In the genomic region with DNA sequence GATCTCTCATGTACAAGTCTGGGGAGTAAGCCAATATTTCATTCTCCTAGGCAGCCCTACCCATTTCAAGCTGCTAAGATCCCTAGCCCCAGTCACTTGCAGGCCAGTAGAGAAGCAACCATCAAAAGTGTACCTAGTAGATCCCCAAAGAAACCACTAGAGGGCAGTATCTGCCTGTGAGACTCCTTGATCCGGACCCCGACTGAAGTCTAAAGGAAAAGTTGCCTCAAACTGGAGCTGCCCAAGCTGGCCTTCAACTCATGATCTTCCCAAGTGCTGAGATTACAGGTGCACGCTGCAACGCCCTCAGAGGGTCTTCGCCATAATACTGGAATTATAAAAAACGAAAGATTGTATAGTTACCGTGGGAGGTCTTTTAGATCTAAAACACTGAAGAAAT, we compare ENCODE assay signal across 9 mouse cellular contexts. TPM values are rescaled to one million over a fixed set of nuclear protein-coding genes. Genes with fewer than 3 reads are reported as not detected.
DNase-seq lines count a peak whose midpoint lies in the region; ATAC-seq and TF ChIP-seq lines count a peak whose summit lies in the region.
"Had no signal": no experiment of that assay in that cellular context is flagged by ENCODE, and none has a peak within 500 bp of the region (broad histone marks: within the 10 kb centered on the region; RNA-seq: fewer than 3 reads in every experiment).

No protein-coding gene starts in this region.

- H3K4me3 ChIP-seq in heart, embryonic 11.5 days (ENCODE audit: low read depth, low read length), result no peak overlapping the region
- H3K4me3 ChIP-seq in embryonic fibroblast, embryonic 13.5 days (ENCODE audit: insufficient read depth, low read length), result no peak overlapping the region
- no peak overlapping the region for H3K4me3 ChIP-seq in hindbrain, embryonic 12.5 days
- H3K4me3 ChIP-seq: midbrain, embryonic 12.5 days had no signal

- no peak overlapping the region for H3K27ac ChIP-seq in heart, embryonic 11.5 days (ENCODE audit: low read depth, low read length)
- H3K27ac ChIP-seq in embryonic fibroblast, embryonic 13.5 days (ENCODE audit: insufficient read depth, low read length), result no peak overlapping the region
- H3K27ac ChIP-seq in hindbrain, embryonic 12.5 days, result no peak overlapping the region
- H3K27ac ChIP-seq: midbrain, embryonic 12.5 days had no signal

- TF ChIP-seq POLR2A in embryonic fibroblast, embryonic 13.5 days (IDR thresholded peaks at IDR 0.05; ENCODE audit: low read depth, low read length), result no peak

- peak; percentile 76 to 79 for DNase-seq in heart, adult 18-20 months
- peak; percentile 74 for DNase-seq in adrenal gland, postnatal 14 days
- peak; percentile 53 to 84 for DNase-seq in layer of hippocampus, postnatal 14 days (ENCODE audit: low spot score in 2 of 2)
- DNase-seq in right cerebral cortex, postnatal 4 days, result peak; percentile 21

- H3K27me3 ChIP-seq in heart, embryonic 11.5 days (ENCODE audit: control insufficient read depth, insufficient read depth, low read length), result no peaks in the 10 kb centered on the region
- H3K27me3 ChIP-seq in hindbrain, embryonic 12.5 days, result no peaks in the 10 kb centered on the region
- H3K27me3 ChIP-seq: midbrain, embryonic 12.5 days had no signal

- no peak overlapping the region for H3K9ac ChIP-seq in heart, embryonic 11.5 days (ENCODE audit: low read depth, low read length)
- H3K9ac ChIP-seq in hindbrain, embryonic 12.5 days, result no peak overlapping the region
- H3K9ac ChIP-seq: midbrain, embryonic 12.5 days had no signal

- no peak overlapping the region for H3K4me2 ChIP-seq in heart, embryonic 11.5 days
- H3K4me2 ChIP-seq in hindbrain, embryonic 12.5 days (replicated peaks), result no peak overlapping the region
- H3K4me2 ChIP-seq: midbrain, embryonic 12.5 days had no signal

- H3K4me1 ChIP-seq in heart, embryonic 11.5 days (ENCODE audit: control insufficient read depth, insufficient read depth, low read length), result no peaks in the 10 kb centered on the region; the same call in 1 of the 2 replicates
- no peaks in the 10 kb centered on the region for H3K4me1 ChIP-seq in embryonic fibroblast, embryonic 13.5 days (ENCODE audit: control insufficient read depth, insufficient read depth, low read length)
- no peaks in the 10 kb centered on the region for H3K4me1 ChIP-seq in hindbrain, embryonic 12.5 days
- H3K4me1 ChIP-seq: midbrain, embryonic 12.5 days had no signal

- 0 out of 2 replicates have a peak, but pooled peaks have one; percentile 3 for TF ChIP-seq CTCF in embryonic fibroblast, embryonic 13.5 days (IDR thresholded peaks at IDR 0.05; ENCODE audit: borderline replicate concordance, insufficient read depth, low read length)

- WGBS in heart, embryonic 11.5 days (ENCODE audit: insufficient replicate concordance), result 8% methylated on average over 7 of the region's 7 CpGs
- 9% methylated on average over 7 of the region's 7 CpGs for WGBS in hindbrain, embryonic 12.5 days

- no peaks in the 10 kb centered on the region for H3K36me3 ChIP-seq in heart, embryonic 11.5 days (ENCODE audit: control insufficient read depth, insufficient read depth, low read length)
- no peaks in the 10 kb centered on the region for H3K36me3 ChIP-seq in hindbrain, embryonic 12.5 days
- H3K36me3 ChIP-seq: midbrain, embryonic 12.5 days had no signal

- no peaks in the 10 kb centered on the region for H3K9me3 ChIP-seq in heart, embryonic 11.5 days (replicated peaks; ENCODE audit: control insufficient read depth, low read length)
- no peaks in the 10 kb centered on the region for H3K9me3 ChIP-seq in hindbrain, embryonic 12.5 days (replicated peaks)
- H3K9me3 ChIP-seq: midbrain, embryonic 12.5 days had no signal

- no peak; the same call in 1 of the 2 replicates for ATAC-seq in heart, embryonic 11.5 days (replicated peaks; ENCODE audit: insufficient number of reproducible peaks, low FRiP score, low TSS enrichment)
- 0 out of 2 replicates have a peak, but pooled peaks have one; percentile 26 for ATAC-seq in hindbrain, embryonic 12.5 days (ENCODE audit: low FRiP score)
- ATAC-seq in megakaryocyte, adult 5-6 weeks (ENCODE audit: poor library complexity, severe bottlenecking), result peak; percentile 86

RNA-seq across cellular contexts. Expression of gene Defb25, which starts 7.3 kb away (rescaled TPM):
- total RNA-seq in heart, adult 18-20 months (2021), result not detected
- polyA plus RNA-seq in heart, embryonic 11.5 days (2014; fragmentation: Nextera tagmentation; extraction: Ambion mirVana), result 1.2 and 1.4 TPM in 2 replicates
- total RNA-seq in adrenal gland, postnatal 14 days (2021), result 1.6 TPM in 1 of 2 replicates, not detected in the other
- polyA plus RNA-seq in embryonic fibroblast, embryonic 13.5 days (2011; ENCODE audit: insufficient read length, low read depth, missing spikeins), result 1.9 and 2.0 TPM in 2 replicates
- not detected in 2 replicates for polyA plus RNA-seq in hindbrain, embryonic 12.5 days (2016; fragmentation: Nextera tagmentation; extraction: Ambion mirVana)
- not detected for total RNA-seq in layer of hippocampus, postnatal 14 days (2021)
- total RNA-seq in megakaryocyte, adult 5-6 weeks (2015), result not detected in 2 replicates
- not detected in 2 replicates for total RNA-seq in megakaryocyte, adult 5-6 weeks (2017)
- polyA plus RNA-seq: midbrain, embryonic 12.5 days had no signal

RNA-seq across cellular contexts. Expression of gene Rem1, which starts 11.2 kb away (rescaled TPM):
- total RNA-seq in heart, adult 18-20 months (2021), result 1 to 10 TPM; 3.3 to 4.7 TPM
- polyA plus RNA-seq in heart, embryonic 11.5 days (2014; fragmentation: Nextera tagmentation; extraction: Ambion mirVana), result 5.8 and 6.1 TPM in 2 replicates
- 8.3 and 9.8 TPM in 2 replicates for total RNA-seq in adrenal gland, postnatal 14 days (2021)
- 3.9 and 4.3 TPM in 2 replicates for polyA plus RNA-seq in embryonic fibroblast, embryonic 13.5 days (2011; ENCODE audit: insufficient read length, low read depth, missing spikeins)
- polyA plus RNA-seq in hindbrain, embryonic 12.5 days (2016; fragmentation: Nextera tagmentation; extraction: Ambion mirVana), result 0.72 and 0.82 TPM in 2 replicates
- under 1 TPM; 0.72 to 0.83 TPM for total RNA-seq in layer of hippocampus, postnatal 14 days (2021)
- total RNA-seq in megakaryocyte, adult 5-6 weeks (2015), result 8.9 and 10.2 TPM in 2 replicates
- total RNA-seq in megakaryocyte, adult 5-6 weeks (2017), result 9.0 and 15.4 TPM in 2 replicates
- polyA plus RNA-seq: midbrain, embryonic 12.5 days had no signal

RNA-seq across cellular contexts. Expression of gene Defb36, which starts 11.4 kb away (rescaled TPM):
- not detected for total RNA-seq in heart, adult 18-20 months (2021)
- polyA plus RNA-seq in heart, embryonic 11.5 days (2014; fragmentation: Nextera tagmentation; extraction: Ambion mirVana), result not detected in 2 replicates
- total RNA-seq in adrenal gland, postnatal 14 days (2021), result not detected in 2 replicates
- polyA plus RNA-seq in embryonic fibroblast, embryonic 13.5 days (2011; ENCODE audit: insufficient read length, low read depth, missing spikeins), result not detected in 2 replicates
- polyA plus RNA-seq in hindbrain, embryonic 12.5 days (2016; fragmentation: Nextera tagmentation; extraction: Ambion mirVana), result not detected in 2 replicates
- total RNA-seq in layer of hippocampus, postnatal 14 days (2021), result not detected
- not detected in 2 replicates for total RNA-seq in megakaryocyte, adult 5-6 weeks (2015)
- not detected in 2 replicates for total RNA-seq in megakaryocyte, adult 5-6 weeks (2017)
- polyA plus RNA-seq: midbrain, embryonic 12.5 days had no signal

RNA-seq across cellular contexts. Expression of gene Defb45, which starts 16.4 kb away (rescaled TPM):
- not detected for total RNA-seq in heart, adult 18-20 months (2021)
- not detected in 2 replicates for polyA plus RNA-seq in heart, embryonic 11.5 days (2014; fragmentation: Nextera tagmentation; extraction: Ambion mirVana)
- not detected in 2 replicates for total RNA-seq in adrenal gland, postnatal 14 days (2021)
- not detected in 2 replicates for polyA plus RNA-seq in embryonic fibroblast, embryonic 13.5 days (2011; ENCODE audit: insufficient read length, low read depth, missing spikeins)
- polyA plus RNA-seq in hindbrain, embryonic 12.5 days (2016; fragmentation: Nextera tagmentation; extraction: Ambion mirVana), result not detected in 2 replicates
- not detected for total RNA-seq in layer of hippocampus, postnatal 14 days (2021)
- not detected in 2 replicates for total RNA-seq in megakaryocyte, adult 5-6 weeks (2015)
- total RNA-seq in megakaryocyte, adult 5-6 weeks (2017), result not detected in 2 replicates
- polyA plus RNA-seq: midbrain, embryonic 12.5 days had no signal

RNA-seq across cellular contexts. Expression of gene Defb19, which starts 35.5 kb away (rescaled TPM):
- not detected for total RNA-seq in heart, adult 18-20 months (2021)
- 1.5 TPM in 1 of 2 replicates, not detected in the other for polyA plus RNA-seq in heart, embryonic 11.5 days (2014; fragmentation: Nextera tagmentation; extraction: Ambion mirVana)
- total RNA-seq in adrenal gland, postnatal 14 days (2021), result 2.0 and 2.5 TPM in 2 replicates
- not detected in 2 replicates for polyA plus RNA-seq in embryonic fibroblast, embryonic 13.5 days (2011; ENCODE audit: insufficient read length, low read depth, missing spikeins)
- polyA plus RNA-seq in hindbrain, embryonic 12.5 days (2016; fragmentation: Nextera tagmentation; extraction: Ambion mirVana), result not detected in 2 replicates
- not detected for total RNA-seq in layer of hippocampus, postnatal 14 days (2021)
- not detected in 2 replicates for total RNA-seq in megakaryocyte, adult 5-6 weeks (2015)
- total RNA-seq in megakaryocyte, adult 5-6 weeks (2017), result not detected in 2 replicates
- polyA plus RNA-seq: midbrain, embryonic 12.5 days had no signal

Comparison
In these comparisons a context has a peak if more than half of its experiments do, and no peak if none do; other contexts are left out.
1. DNase-seq: peak in every context shown above with its lines; median percentile 78 in heart, adult 18-20 months; 74 in adrenal gland, postnatal 14 days; 68 in layer of hippocampus, postnatal 14 days; 21 in right cerebral cortex, postnatal 4 days.